Mouse (Mus musculus): ENCODE results near the gene C1qtnf12. TPM values are rescaled to one million over a fixed set of nuclear protein-coding genes. Genes with fewer than 3 reads are reported as not detected.
A peak's percentile ranks its signal among the peaks of the same experiment; 100 is the strongest.

Gene C1qtnf12
- polyA plus RNA-seq, 1 experiment from 2014 or later: 116 TPM

DNA sequence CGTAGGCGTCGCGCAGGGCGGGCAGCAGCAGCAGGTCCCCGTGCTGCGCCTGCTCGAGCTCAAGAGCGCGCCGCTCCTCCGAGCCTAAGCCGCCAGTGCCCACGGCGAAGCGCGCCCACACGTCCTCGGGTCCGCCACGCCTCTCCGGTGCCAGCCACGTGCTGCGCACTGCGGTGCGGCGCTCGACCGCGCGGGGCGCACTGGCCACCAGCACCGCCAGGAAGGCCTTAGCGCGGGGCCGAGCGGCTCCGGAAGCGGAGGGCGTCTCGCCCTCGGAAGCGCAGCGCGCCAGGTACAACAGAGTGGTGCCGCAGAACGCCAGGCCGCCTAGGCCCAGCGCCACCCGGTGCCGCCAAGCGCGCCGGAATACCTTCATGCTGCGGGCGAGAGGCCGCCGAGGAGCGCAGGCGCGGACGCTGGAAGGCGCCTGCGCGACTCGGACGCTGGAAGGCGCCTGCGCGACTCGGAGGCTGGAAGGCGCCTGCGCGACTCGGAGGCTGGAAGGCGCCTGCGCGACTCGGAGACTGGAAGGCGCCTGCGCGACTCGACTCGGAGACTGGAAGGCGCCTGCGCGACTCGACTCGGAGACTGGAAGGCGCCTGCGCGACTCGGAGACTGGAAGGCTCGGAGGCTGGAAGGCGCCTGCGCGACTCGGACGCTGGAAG, 30.3 kb downstream of the C1qtnf12 start, which contains the start of the genes B3galt6 and Sdf4:
B3galt6 (minus strand) TSS at position 409 of the 665 bp plus-strand sequence.
Sdf4 (plus strand) TSS at position 632 of the 665 bp plus-strand sequence.
- no peaks in the 10 kb centered on the region for H3K27me3 ChIP-seq (ENCODE audit: insufficient read depth, low read length)
- peak within 1 kb of the TSS; percentile 96 for H3K27ac ChIP-seq
- H3K4me2 ChIP-seq (ENCODE audit: low read length): peak within 1 kb of the TSS; percentile 60
- peaks cover 13% of the 10 kb centered on the region for H3K4me1 ChIP-seq (replicated peaks; ENCODE audit: insufficient read depth, low read length)
- DNase-seq (ENCODE audit: low spot score) (peak; percentile 88), ATAC-seq (replicated peaks; ENCODE audit: low FRiP score, low read depth) (peak; percentile 89)
- H3K4me3 ChIP-seq (replicated peaks; ENCODE audit: low read depth, low read length): peak within 1 kb of the TSS; percentile 85
- peak; percentile 72 for TF ChIP-seq CTCF (IDR thresholded peaks at IDR 0.05; ENCODE audit: low read depth)
- under 1% methylated on average over 89 of the region's 99 CpGs for WGBS
- H3K9me3 ChIP-seq (replicated peaks; ENCODE audit: low read length): no peaks in the 10 kb centered on the region
- peak within 1 kb of the TSS; percentile 72 for H3K9ac ChIP-seq (ENCODE audit: low read depth, low read length)
- peaks cover 2% of the 10 kb centered on the region; the same call in 1 of the 2 replicates for H3K36me3 ChIP-seq (ENCODE audit: insufficient read depth, low read length)

DNA sequence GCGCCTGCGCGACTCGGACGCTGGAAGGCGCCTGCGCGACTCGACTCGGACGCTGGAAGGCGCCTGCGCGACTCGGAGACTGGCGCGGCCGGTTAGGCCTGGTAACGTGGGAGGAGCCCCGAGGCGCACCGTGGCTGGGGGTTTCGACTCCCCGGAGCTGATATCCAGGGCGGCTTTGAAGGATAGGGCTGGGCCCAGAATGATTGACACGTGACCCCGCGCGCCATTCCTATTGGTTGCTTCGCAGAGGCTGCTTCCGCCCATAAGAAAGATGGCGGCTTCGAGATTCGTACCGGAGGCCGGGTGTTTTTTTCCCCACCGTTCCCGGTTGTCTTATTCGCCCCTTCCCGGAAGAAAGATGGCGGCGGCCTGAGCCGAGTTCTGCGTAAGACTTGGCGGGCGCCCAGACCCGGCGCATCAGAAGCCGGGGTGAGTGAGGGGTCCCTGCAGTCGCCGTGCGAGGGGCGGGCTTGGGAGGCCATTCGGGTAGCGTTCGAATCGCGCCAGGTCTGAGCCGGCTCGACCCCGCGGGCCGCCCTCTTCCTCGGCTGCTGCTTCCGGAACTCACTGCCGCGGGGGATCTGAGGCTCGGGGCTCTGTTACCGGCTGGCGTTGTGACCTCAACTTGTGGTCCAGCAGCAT, 30.9 kb downstream of the C1qtnf12 start:
- peak overlapping the region; percentile 60 for H3K4me2 ChIP-seq (ENCODE audit: low read length)
- peaks cover 8% of the 10 kb centered on the region; the same call in 1 of the 2 replicates for H3K36me3 ChIP-seq (ENCODE audit: insufficient read depth, low read length)
- DNase-seq (ENCODE audit: low spot score) (peak; percentile 96), ATAC-seq (replicated peaks; ENCODE audit: low FRiP score, low read depth) (peak; percentile 85)
- no peaks in the 10 kb centered on the region for H3K27me3 ChIP-seq (ENCODE audit: insufficient read depth, low read length)
- H3K4me1 ChIP-seq (replicated peaks; ENCODE audit: insufficient read depth, low read length): peaks cover 13% of the 10 kb centered on the region
- TF ChIP-seq CTCF (IDR thresholded peaks at IDR 0.05; ENCODE audit: low read depth): no peak
- peak overlapping the region; percentile 72 for H3K9ac ChIP-seq (ENCODE audit: low read depth, low read length)
- H3K4me3 ChIP-seq (replicated peaks; ENCODE audit: low read depth, low read length): peak overlapping the region; percentile 85
- H3K27ac ChIP-seq: peak overlapping the region; percentile 96
- H3K9me3 ChIP-seq (replicated peaks; ENCODE audit: low read length): no peaks in the 10 kb centered on the region
- WGBS: under 1% methylated on average over 70 of the region's 70 CpGs

DNA sequence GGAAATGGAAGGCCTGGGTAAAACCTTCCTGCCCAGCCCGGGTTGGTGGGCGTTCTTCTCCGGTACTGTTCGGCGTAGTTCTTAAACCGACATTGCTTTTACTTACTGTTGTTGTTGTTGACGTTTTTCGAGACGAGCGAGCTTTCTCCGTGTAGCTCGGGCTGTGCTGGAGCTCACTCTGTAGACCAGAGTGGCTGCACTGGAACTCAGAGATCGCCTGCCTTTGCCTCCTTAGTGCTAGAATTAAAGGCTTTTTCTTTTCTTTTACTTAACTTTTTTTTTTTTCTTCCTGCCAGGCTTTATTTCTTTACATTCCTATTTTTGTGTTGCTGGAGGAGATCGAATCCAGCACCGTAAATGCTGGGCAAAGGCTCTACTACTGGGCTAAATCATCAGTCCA, 31.5 kb downstream of the C1qtnf12 start:
- 5% methylated on average over 15 of the region's 15 CpGs for WGBS
- H3K4me2 ChIP-seq (ENCODE audit: low read length): peak overlapping the region; percentile 60
- no peak for TF ChIP-seq CTCF (IDR thresholded peaks at IDR 0.05; ENCODE audit: low read depth)
- H3K27me3 ChIP-seq (ENCODE audit: insufficient read depth, low read length): no peaks in the 10 kb centered on the region
- H3K9me3 ChIP-seq (replicated peaks; ENCODE audit: low read length): no peaks in the 10 kb centered on the region
- H3K4me1 ChIP-seq (replicated peaks; ENCODE audit: insufficient read depth, low read length): peaks cover 13% of the 10 kb centered on the region
- H3K9ac ChIP-seq (ENCODE audit: low read depth, low read length): peak overlapping the region; percentile 72
- peak overlapping the region; percentile 85 for H3K4me3 ChIP-seq (replicated peaks; ENCODE audit: low read depth, low read length)
- H3K27ac ChIP-seq: peak overlapping the region; percentile 96
- ATAC-seq (replicated peaks; ENCODE audit: low FRiP score, low read depth) (no peak), DNase-seq (ENCODE audit: low spot score) (no peak)
- H3K36me3 ChIP-seq (ENCODE audit: insufficient read depth, low read length): peaks cover 12% of the 10 kb centered on the region; the same call in 1 of the 2 replicates

DNA sequence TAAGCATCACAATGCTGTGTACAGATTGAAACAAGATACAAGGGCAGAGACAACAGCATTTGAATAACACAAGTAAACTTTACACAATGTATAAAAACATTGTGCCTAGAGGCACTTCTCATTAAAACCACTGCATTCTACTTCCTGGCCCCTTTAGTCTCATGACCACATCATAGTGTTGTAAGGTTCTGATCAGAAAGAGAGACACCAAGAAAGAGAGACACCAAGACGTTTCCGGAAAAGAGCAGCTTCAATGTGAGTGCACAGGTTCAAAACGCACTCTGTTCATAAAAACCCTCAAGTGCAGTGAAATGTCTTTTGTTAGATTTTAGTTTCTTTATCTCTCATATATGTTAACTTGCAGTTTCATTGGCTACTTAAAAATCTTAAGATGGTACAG, 42.0 kb downstream of the C1qtnf12 start:
- H3K4me3 ChIP-seq (replicated peaks; ENCODE audit: low read depth, low read length): no peak overlapping the region
- no peaks in the 10 kb centered on the region for H3K9me3 ChIP-seq (replicated peaks; ENCODE audit: low read length)
- no peak overlapping the region for H3K27ac ChIP-seq
- TF ChIP-seq CTCF (IDR thresholded peaks at IDR 0.05; ENCODE audit: low read depth): no peak
- H3K4me2 ChIP-seq (ENCODE audit: low read length): no peak overlapping the region
- peaks cover 79% of the 10 kb centered on the region for H3K36me3 ChIP-seq (ENCODE audit: insufficient read depth, low read length)
- H3K4me1 ChIP-seq (replicated peaks; ENCODE audit: insufficient read depth, low read length): no peaks in the 10 kb centered on the region
- H3K9ac ChIP-seq (ENCODE audit: low read depth, low read length): no peak overlapping the region
- ATAC-seq (replicated peaks; ENCODE audit: low FRiP score, low read depth): no peak
- H3K27me3 ChIP-seq (ENCODE audit: insufficient read depth, low read length): no peaks in the 10 kb centered on the region
- WGBS: 94% methylated on average over 3 of the region's 3 CpGs
- DNase-seq (ENCODE audit: low spot score): no peak

DNA sequence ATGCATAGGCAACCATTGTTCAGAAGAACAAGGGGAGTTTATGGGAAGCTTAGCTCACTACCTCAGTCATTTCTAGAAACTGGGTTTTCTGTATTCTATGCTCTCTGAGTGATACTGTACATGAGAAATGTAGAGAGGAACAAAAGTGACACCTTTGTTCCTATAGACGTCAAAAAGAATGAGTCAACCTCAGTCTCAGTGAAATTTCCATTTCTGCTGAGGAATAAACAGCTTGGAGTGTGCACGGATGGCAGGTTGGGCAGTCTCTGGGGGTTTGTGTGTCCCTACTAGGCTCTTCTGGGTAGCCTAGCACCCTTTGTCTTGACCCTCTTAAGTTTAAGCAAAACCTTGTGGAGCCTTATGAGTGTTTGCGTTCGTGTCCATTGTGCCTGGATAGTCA, 46.3 kb downstream of the C1qtnf12 start:
- Histone ChIP-seq H3K4me3 (replicated peaks; ENCODE audit: low read depth, low read length) (no peak overlapping the region), H3K4me2 (ENCODE audit: low read length) (no peak overlapping the region), H3K9ac (ENCODE audit: low read depth, low read length) (no peak overlapping the region), H3K4me1 (replicated peaks; ENCODE audit: insufficient read depth, low read length) (no peaks in the 10 kb centered on the region), H3K9me3 (replicated peaks; ENCODE audit: low read length) (no peaks in the 10 kb centered on the region), H3K36me3 (ENCODE audit: insufficient read depth, low read length) (peaks cover 80% of the 10 kb centered on the region), H3K27ac (no peak overlapping the region), H3K27me3 (ENCODE audit: insufficient read depth, low read length) (no peaks in the 10 kb centered on the region)
- 94% methylated on average over 4 of the region's 4 CpGs for WGBS
- no peak for TF ChIP-seq CTCF (IDR thresholded peaks at IDR 0.05; ENCODE audit: low read depth)
- DNase-seq (ENCODE audit: low spot score): no peak
- no peak for ATAC-seq (replicated peaks; ENCODE audit: low FRiP score, low read depth)

DNA sequence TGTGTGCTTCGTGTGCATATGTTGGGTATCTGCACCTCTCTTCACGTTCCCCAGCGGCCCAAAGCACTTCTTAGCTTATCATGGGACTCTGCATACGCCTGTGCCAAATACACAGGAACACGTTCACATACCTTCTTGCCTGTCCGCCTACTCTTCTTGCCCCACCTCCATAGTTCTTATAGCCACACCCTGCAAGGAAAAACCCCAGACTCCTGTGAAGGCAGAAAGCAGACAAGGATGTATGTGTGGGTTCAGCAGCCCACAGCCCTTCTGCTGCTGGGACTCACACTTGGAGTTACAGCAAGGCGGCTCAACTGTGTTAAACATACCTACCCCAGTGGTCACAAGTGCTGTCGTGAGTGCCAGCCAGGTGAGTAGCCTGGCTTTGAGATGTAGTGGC, 51.5 kb downstream of the C1qtnf12 start, which contains the start of gene Tnfrsf4:
Tnfrsf4 (plus strand) TSS at position 207 of the 400 bp plus-strand sequence.
- no peak within 1 kb of the TSS for H3K4me3 ChIP-seq (replicated peaks; ENCODE audit: low read depth, low read length)
- H3K4me2 ChIP-seq (ENCODE audit: low read length): no peak within 1 kb of the TSS
- DNase-seq (ENCODE audit: low spot score) (no peak), ATAC-seq (replicated peaks; ENCODE audit: low FRiP score, low read depth) (no peak)
- no peak for TF ChIP-seq CTCF (IDR thresholded peaks at IDR 0.05; ENCODE audit: low read depth)
- no peak within 1 kb of the TSS for H3K9ac ChIP-seq (ENCODE audit: low read depth, low read length)
- 82% methylated on average over 8 of the region's 8 CpGs for WGBS
- no peaks in the 10 kb centered on the region for H3K27me3 ChIP-seq (ENCODE audit: insufficient read depth, low read length)
- peaks cover 45% of the 10 kb centered on the region for H3K36me3 ChIP-seq (ENCODE audit: insufficient read depth, low read length)
- H3K4me1 ChIP-seq (replicated peaks; ENCODE audit: insufficient read depth, low read length): no peaks in the 10 kb centered on the region
- H3K27ac ChIP-seq: no peak within 1 kb of the TSS
- H3K9me3 ChIP-seq (replicated peaks; ENCODE audit: low read length): no peaks in the 10 kb centered on the region
